Mouse (Mus musculus) MEL (cell line): ENCODE data around the gene Myo18a. TPM values are rescaled to one million over a fixed set of nuclear protein-coding genes. Genes with fewer than 3 reads are reported as not detected.

ENCODE experiments used
- DNase-seq: peaks from one replicate; pipeline ENCODE4 v3.0.0; 2011; ENCODE audit warnings: low read depth, low spot score
- H3K27ac ChIP-seq: 2 replicates; pipeline ENCODE4 v1.5.1; 2012; ENCODE audit warnings: low read depth, mild to moderate bottlenecking, control low read depth, low read length, moderate library complexity; ENCODE audit not compliant: control insufficient read depth
- H3K27me3 ChIP-seq, 2 experiments: fragments of 150-350 bp in 1 of 2; sonication (generic) in 1 of 2; 2 replicates each; pipeline ENCODE4 v1.6.1; 2012; ENCODE audit warnings: low read length in 2 of 2, mild to moderate bottlenecking in 2 of 2, improper control_type of control experiment in 1 of 2, moderate library complexity in 1 of 2; ENCODE audit not compliant: insufficient read depth in 2 of 2, control insufficient read depth in 1 of 2
- H3K36me3 ChIP-seq, 2 experiments: 2 replicates each; pipeline ENCODE4 v1.6.1; 2012 to 2014; ENCODE audit warnings: low read length in 2 of 2, improper control_type of control experiment in 1 of 2, inconsistent platforms in 1 of 2, mild to moderate bottlenecking in 1 of 2; ENCODE audit not compliant: insufficient read depth in 2 of 2, control insufficient read depth in 1 of 2
- H3K4me1 ChIP-seq, 2 experiments: fragments of 150-350 bp in 1 of 2; sonication (generic) in 1 of 2; 2 replicates each; pipeline ENCODE4 v1.6.1; 2012; ENCODE audit warnings: low read length in 2 of 2, improper control_type of control experiment in 1 of 2, mild to moderate bottlenecking in 1 of 2; ENCODE audit not compliant: insufficient read depth in 2 of 2, control insufficient read depth in 1 of 2
- H3K4me3 ChIP-seq, 2 experiments: fragments of 150-350 bp in 1 of 2; sonication (generic) in 1 of 2; 2 replicates each; pipeline ENCODE4 v1.5.1; 2012; ENCODE audit warnings: low read depth in 2 of 2, low read length in 2 of 2, mild to moderate bottlenecking in 2 of 2, moderate library complexity in 2 of 2, control low read depth in 1 of 2, improper control_type of control experiment in 1 of 2; ENCODE audit not compliant: control insufficient read depth in 1 of 2, insufficient read depth in 1 of 2
- H3K79me2 ChIP-seq: 2 replicates; pipeline ENCODE4 v1.6.1; 2012; ENCODE audit warnings: mild to moderate bottlenecking, low read length, moderate library complexity; ENCODE audit not compliant: control insufficient read depth, poor library complexity, insufficient read depth
- H3K9ac ChIP-seq: 2 replicates; pipeline ENCODE4 v1.6.1; 2012; ENCODE audit warnings: low read depth, mild to moderate bottlenecking, control low read depth, low read length, moderate library complexity; ENCODE audit not compliant: control insufficient read depth, poor library complexity, severe bottlenecking
- H3K9me3 ChIP-seq: fragments of 150-350 bp; sonication (generic); replicated peaks from 2 replicates; pipeline ENCODE4 v1.6.1; 2012; ENCODE audit warnings: mild to moderate bottlenecking, low read length, improper control_type of control experiment, moderate library complexity; ENCODE audit not compliant: insufficient read depth
- CHD2 ChIP-seq: IDR thresholded peaks from 2 replicates; pipeline ENCODE4 v1.6.1; 2011; ENCODE audit warnings: low read length, improper control_type of control experiment
- CTCF ChIP-seq, 3 experiments: IDR thresholded peaks in 2 of 3; conservative IDR thresholded peaks in 1 of 3; 2 replicates each; pipeline ENCODE4 v1.5.1; 2011 to 2012; ENCODE audit warnings: low read length in 3 of 3, low read depth in 2 of 3, mild to moderate bottlenecking in 2 of 3, improper control_type of control experiment in 1 of 3, inconsistent platforms in 1 of 3, mixed read lengths in 1 of 3, moderate library complexity in 1 of 3; ENCODE audit not compliant: control insufficient read depth in 1 of 3, insufficient read depth in 1 of 3, poor library complexity in 1 of 3, severe bottlenecking in 1 of 3
- EP300 ChIP-seq, 2 experiments: IDR thresholded peaks; 2 replicates each; pipeline ENCODE4 v1.6.1; 2011; ENCODE audit warnings: improper control_type of control experiment in 2 of 2, low read length in 2 of 2, low read depth in 1 of 2, mild to moderate bottlenecking in 1 of 2
- JUND ChIP-seq: IDR thresholded peaks from 2 replicates; pipeline ENCODE4 v1.6.1; 2011; ENCODE audit warnings: low read depth, mild to moderate bottlenecking, improper control_type of control experiment, low read length
- KAT2A ChIP-seq: conservative IDR thresholded peaks from 2 replicates; pipeline ENCODE4 v1.6.1; 2012; ENCODE audit warnings: low read depth, low read length, improper control_type of control experiment, inconsistent platforms
- MAZ ChIP-seq: IDR thresholded peaks from 2 replicates; pipeline ENCODE4 v1.6.1; 2012; ENCODE audit warnings: low read depth, mild to moderate bottlenecking, inconsistent platforms, low read length, improper control_type of control experiment
- MXI1 ChIP-seq: IDR thresholded peaks from 2 replicates; pipeline ENCODE4 v1.6.1; 2011; ENCODE audit warnings: mild to moderate bottlenecking, low read depth, low read length, improper control_type of control experiment
- MYB ChIP-seq: IDR thresholded peaks from 2 replicates; pipeline ENCODE4 v1.6.1; 2011; ENCODE audit warnings: mild to moderate bottlenecking, low read depth, low read length, improper control_type of control experiment
- MYC ChIP-seq: IDR thresholded peaks from 2 replicates; pipeline ENCODE4 v1.6.1; 2011; ENCODE audit warnings: low read depth, mild to moderate bottlenecking, low read length, improper control_type of control experiment, moderate library complexity
- POLR2AphosphoS2 ChIP-seq: IDR thresholded peaks from 2 replicates; pipeline ENCODE4 v1.6.1; 2011; ENCODE audit warnings: low read length, improper control_type of control experiment
- RAD21 ChIP-seq: IDR thresholded peaks from 2 replicates; pipeline ENCODE4 v1.6.1; 2011; ENCODE audit warnings: mild to moderate bottlenecking, low read depth, low read length, improper control_type of control experiment
- SIN3A ChIP-seq: IDR thresholded peaks from 2 replicates; pipeline ENCODE4 v1.6.1; 2012; ENCODE audit warnings: low read length, improper control_type of control experiment, inconsistent platforms
- TAL1 ChIP-seq: IDR thresholded peaks from 2 replicates; pipeline ENCODE4 v1.6.1; 2012; ENCODE audit warnings: mild to moderate bottlenecking, inconsistent platforms, low read length, moderate library complexity, mixed read lengths
- TCF12 ChIP-seq: IDR thresholded peaks from 2 replicates; pipeline ENCODE4 v1.6.1; 2014; ENCODE audit warnings: low read depth, mild to moderate bottlenecking, inconsistent platforms, low read length, improper control_type of control experiment, moderate library complexity
- USF1 ChIP-seq: IDR thresholded peaks from 2 replicates; pipeline ENCODE4 v1.6.1; 2014; ENCODE audit warnings: low read depth, mild to moderate bottlenecking, inconsistent platforms, low read length, improper control_type of control experiment, moderate library complexity
- USF2 ChIP-seq, 2 experiments: IDR thresholded peaks; 2 replicates each; pipeline ENCODE4 v1.6.1; 2011 to 2012; ENCODE audit warnings: improper control_type of control experiment in 2 of 2, low read length in 2 of 2, borderline replicate concordance in 1 of 2, inconsistent platforms in 1 of 2, low read depth in 1 of 2, mild to moderate bottlenecking in 1 of 2; ENCODE audit not compliant: insufficient read depth in 1 of 2
- ZMIZ1 ChIP-seq: IDR thresholded peaks from 2 replicates; pipeline ENCODE4 v1.6.1; 2012; ENCODE audit warnings: low read depth, mild to moderate bottlenecking, inconsistent platforms, low read length, improper control_type of control experiment, moderate library complexity
- ZNF384 ChIP-seq: IDR thresholded peaks from 2 replicates; pipeline ENCODE4 v1.6.1; 2012; ENCODE audit warnings: low read depth, mild to moderate bottlenecking, inconsistent platforms, low read length, improper control_type of control experiment
- polyA plus RNA-seq, 2 experiments: library from polyadenylated mRNA; stranded (reverse) in 1 of 2; unstranded in 1 of 2; fragments of >175 nt in 1 of 2; fragments of >200 nt in 1 of 2; gene quantifications; 2 replicates each; pipeline versions ENCODE4 v1.2.1 to v1.2.4; 2012; ENCODE audit warnings: low replicate concordance in 2 of 2, low read depth in 1 of 2; ENCODE audit not compliant: insufficient read length in 2 of 2, insufficient read depth in 1 of 2, missing spikeins in 1 of 2
- total RNA-seq: library from RNA; depleted of rRNA; stranded (reverse); fragments of 300-350 nt; gene quantifications from 2 replicates; pipeline ENCODE4 v1.2.3, GENCODE M21; 2012

The Myo18a gene
- total and polyA plus RNA-seq, 3 experiments: 13.1 to 18.0 TPM; not detected in 1

GRCm38 (mm10) chr11:77850401-77851244, 87.6 kb downstream of the Myo18a start:
- Histone ChIP-seq H3K36me3 (no peaks in the 10 kb centered on the region), H3K9ac (no peak overlapping the region), H3K27me3 (no peaks in the 10 kb centered on the region), H3K79me2 (no peaks in the 10 kb centered on the region), H3K27ac (no peak overlapping the region), H3K9me3 (no peaks in the 10 kb centered on the region), H3K4me3 (no peak overlapping the region), H3K4me1 (no peaks in the 10 kb centered on the region)
- TF ChIP-seq MYB: no peak
- TF ChIP-seq MAZ: no peak
- no peak for TF ChIP-seq SIN3A
- no peak for TF ChIP-seq RAD21
- TF ChIP-seq POLR2AphosphoS2: no peak
- no peak for TF ChIP-seq ZMIZ1
- no peak for TF ChIP-seq MXI1
- TF ChIP-seq MYC: no peak
- TF ChIP-seq KAT2A: no peak
- no peak for TF ChIP-seq EP300 (IDR thresholded peaks at IDR 0.05; ENCODE audit: low read depth in 1 of 2, low read length in 2 of 2)
- TF ChIP-seq TAL1: no peak
- TF ChIP-seq JUND: no peak
- no peak for TF ChIP-seq CTCF (IDR thresholded peaks at IDR 0.05 in 2 of 3, conservative IDR thresholded peaks at IDR 0.05 in 1 of 3; ENCODE audit: control insufficient read depth in 1 of 3, insufficient read depth in 1 of 3, low read depth in 2 of 3, low read length in 3 of 3, poor library complexity in 1 of 3, severe bottlenecking in 1 of 3)
- TF ChIP-seq ZNF384: no peak
- no peak for TF ChIP-seq TCF12
- TF ChIP-seq USF1: no peak
- TF ChIP-seq CHD2: no peak
- DNase-seq: no peak

- DNase-seq: no peak
- Histone ChIP-seq H3K4me1 (no peaks in the 10 kb centered on the region), H3K27ac (no peak overlapping the region), H3K9me3 (no peaks in the 10 kb centered on the region), H3K4me3 (no peak overlapping the region), H3K27me3 (no peaks in the 10 kb centered on the region), H3K9ac (no peak overlapping the region), H3K79me2 (no peaks in the 10 kb centered on the region), H3K36me3 (no peaks in the 10 kb centered on the region)
- TF ChIP-seq USF2 (IDR thresholded peaks at IDR 0.05; ENCODE audit: borderline replicate concordance in 1 of 2, insufficient read depth in 1 of 2, low read depth in 1 of 2, low read length in 2 of 2) (no peak), MYB (no peak)
- TF ChIP-seq, all 39 proteins: peak for 0
Observed at GRCm38 (mm10) chr11:77851483-77852010, 88.5 kb downstream of the Myo18a start.
